Mouse (Mus musculus) Patski (cell line): ENCODE measurements around the gene Nuak2. TPM values are rescaled to one million over a fixed set of nuclear protein-coding genes. Genes with fewer than 3 reads are reported as not detected.

Experiments used
- ATAC-seq: fragments of 100-300 bp; one replicate; pipeline ENCODE4 v1.8.0; 2021
- CTCF ChIA-PET: fragments of 350-600 bp; sonication (Branson Sonifier 250); formaldehyde crosslinking; loops from one replicate; lab custom pipeline; 2022; ENCODE audit warnings: inconsistent platforms; lab: Charles Lee
- POLR2A ChIA-PET: fragments of 350-600 bp; sonication (Branson Sonifier 250); formaldehyde crosslinking; loops from one replicate; lab custom pipeline; 2022; ENCODE audit warnings: antibody characterized with exemption, inconsistent platforms; lab: Charles Lee
- DNase-seq: peaks from one replicate; pipeline ENCODE4 v3.0.0-alpha.2; 2011; ENCODE audit warnings: low read depth, low spot score
- H3K27me3 ChIP-seq: fragments of 371-371 bp; one replicate; pipeline ENCODE4 v1.5.1; 2021
- CTCF ChIP-seq: fragments of 100-300 bp; IDR thresholded peaks from one replicate; pipeline ENCODE4 v1.5.1; 2021
- in situ Hi-C: fragments of 300-500 bp; cut with MboI; formaldehyde crosslinking; loops from 3 replicates; pipeline ENCODE4 v1.11.1; 2018; ENCODE audit warnings: low pct_unique_long_range_greater_than_20kb, mixed read lengths
- polyA plus RNA-seq: library from polyadenylated mRNA; unstranded; gene quantifications from one replicate; pipeline ENCODE4 v1.2.3, GENCODE M21; 2021

Nuak2 gene
- polyA plus RNA-seq, 1 experiment from 2014 or later, result 110 TPM

DNA sequence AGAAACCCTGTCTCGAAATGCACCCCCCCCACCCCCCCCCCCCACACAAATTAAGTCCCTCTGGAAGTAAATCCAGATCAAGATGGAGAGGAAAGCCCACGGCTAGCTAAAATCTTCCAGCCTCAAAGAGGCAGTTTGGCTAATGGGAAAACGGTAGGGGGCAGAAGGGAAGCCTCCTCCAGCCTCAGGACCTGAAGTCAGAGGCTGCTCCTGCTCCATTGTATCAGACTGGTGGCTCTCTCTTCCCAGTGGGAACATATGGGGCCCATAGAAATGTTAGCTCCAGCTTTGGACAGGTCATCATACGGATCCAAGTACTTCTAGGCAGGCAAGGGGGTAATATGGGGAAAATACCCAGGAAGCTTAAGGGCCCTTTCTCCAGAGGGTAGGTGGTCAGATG lies 49.7 kb downstream of the Nuak2 start:
- no peaks in the 10 kb centered on the region for H3K27me3 ChIP-seq
- TF ChIP-seq CTCF, result no peak
- ChIA-PET POLR2A (interaction anchor here (1.7 kb wide), 1 partner anchor 49 kb away, joined by 3 read pairs; no protein-coding TSS in a partner anchor), CTCF (interaction anchor here (1.2 to 1.5 kb wide), 4 partner anchors 8 to 73 kb away, joined by 3 to 4 read pairs (median 3); no protein-coding TSS in a partner anchor)
- in situ Hi-C loops, result loop anchor here (5.0 to 10.0 kb wide), 3 partner anchors 57 to 229 kb away; no protein-coding TSS in a partner anchor
- DNase-seq (no peak), ATAC-seq (no peak)

DNA sequence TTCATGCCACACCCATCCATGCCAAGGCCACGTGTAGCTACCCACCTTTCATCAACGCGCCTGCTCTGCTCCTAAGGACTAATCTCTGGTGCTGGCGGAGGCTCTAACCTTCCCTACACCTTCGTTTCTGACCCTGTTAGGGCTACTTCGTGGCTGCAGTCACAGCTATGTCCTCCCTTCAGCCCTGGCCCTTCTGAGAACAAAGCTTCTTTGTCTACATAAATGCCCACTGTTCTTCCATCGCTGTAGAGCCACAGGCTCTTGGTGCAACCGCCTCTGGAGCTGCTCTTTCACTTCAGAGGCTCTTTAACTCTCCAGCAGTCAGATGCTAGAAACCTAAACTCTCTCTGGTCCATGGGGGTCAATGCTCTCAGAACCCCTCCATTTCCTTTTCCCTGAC lies 50.3 kb downstream of the Nuak2 start:
- TF ChIP-seq CTCF, result no peak
- ChIA-PET POLR2A (interaction anchor here (1.7 kb wide), 1 partner anchor 49 kb away, joined by 3 read pairs; no protein-coding TSS in a partner anchor), CTCF (interaction anchor here (0.8 to 2.3 kb wide), 9 partner anchors 8 to 160 kb away, joined by 3 to 7 read pairs (median 3); no protein-coding TSS in a partner anchor)
- no peak for DNase-seq
- in situ Hi-C loops, result loop anchor here (5.0 to 10.0 kb wide), 3 partner anchors 56 to 229 kb away; no protein-coding TSS in a partner anchor
- no peaks in the 10 kb centered on the region for H3K27me3 ChIP-seq
- ATAC-seq, result no peak

DNA sequence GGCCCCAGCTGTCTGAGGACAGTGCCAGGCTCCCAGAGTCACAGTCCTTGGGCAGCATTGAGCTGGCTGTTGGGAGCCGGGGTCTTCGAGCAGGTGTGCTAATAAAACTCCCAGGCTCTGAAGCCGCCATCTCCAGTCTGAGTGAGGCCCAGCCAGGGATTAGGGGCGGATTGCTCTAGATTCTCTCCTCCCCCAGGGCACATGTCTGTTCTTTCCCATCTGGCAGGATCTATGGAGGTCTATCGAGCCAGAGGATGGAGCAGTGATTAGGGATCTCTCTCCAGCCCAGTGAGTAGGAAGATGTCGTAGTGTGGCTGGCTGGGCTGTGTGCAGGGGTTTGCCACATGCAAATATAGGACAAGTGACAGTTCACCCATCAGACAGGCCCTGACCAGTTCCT lies 51.0 kb downstream of the Nuak2 start:
- no peak for TF ChIP-seq CTCF

DNA sequence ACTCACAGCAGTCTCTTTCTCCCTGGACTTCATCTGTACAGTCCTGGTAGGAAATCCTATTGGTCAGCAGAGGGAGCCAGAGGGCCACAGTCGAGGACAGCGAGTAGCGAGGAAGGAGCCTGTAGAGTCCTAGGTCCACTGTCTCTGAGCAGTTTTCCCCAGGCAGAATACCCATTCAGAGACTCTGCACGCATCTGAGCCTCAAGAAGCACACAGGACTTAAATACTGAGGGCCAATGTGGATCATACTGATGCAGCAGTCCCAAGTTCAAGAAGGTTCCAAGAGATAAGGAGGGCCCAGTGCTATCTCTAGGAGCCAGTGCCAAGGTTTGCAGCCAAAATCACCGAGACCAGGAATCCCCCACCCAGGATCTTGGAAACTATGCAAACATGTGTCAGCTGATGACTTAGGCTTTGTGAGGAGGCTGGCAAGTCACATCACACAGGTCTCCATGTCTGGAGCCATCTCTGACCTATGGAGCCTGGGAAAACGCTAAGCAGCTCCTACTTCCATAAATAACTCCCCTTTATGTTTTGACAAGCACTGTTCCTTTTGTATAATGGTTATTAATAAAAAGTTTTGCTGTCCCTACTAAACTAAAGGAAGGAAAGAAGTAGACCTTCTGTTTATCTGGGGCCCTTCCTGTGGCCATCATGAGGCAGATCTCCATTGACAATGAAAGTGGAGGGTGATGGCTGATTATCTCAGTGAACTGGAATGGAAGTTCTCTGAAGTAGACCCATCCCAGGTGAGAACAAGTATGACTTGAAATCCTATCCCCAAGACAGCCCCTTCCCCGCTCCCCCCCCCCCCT lies 52.0 kb downstream of the Nuak2 start:
- ChIA-PET CTCF (interaction anchor here (1.4 to 2.3 kb wide), 2 partner anchors 22 to 70 kb away, joined by 5 to 7 read pairs; no protein-coding TSS in a partner anchor), POLR2A (no interaction called here)
- TF ChIP-seq CTCF, result no peak
- ATAC-seq (peak; percentile 70), DNase-seq (no peak)
- in situ Hi-C loops, result loop anchor here (5.0 to 10.0 kb wide), 3 partner anchors 54 to 227 kb away; no protein-coding TSS in a partner anchor
- no peaks in the 10 kb centered on the region for H3K27me3 ChIP-seq

More for the DNA sequence above, 51.0 kb downstream of the Nuak2 start:
- no peak for ATAC-seq
- no peak for DNase-seq
- no peaks in the 10 kb centered on the region for H3K27me3 ChIP-seq
- in situ Hi-C loops, result loop anchor here (5.0 to 10.0 kb wide), 3 partner anchors 55 to 228 kb away; no protein-coding TSS in a partner anchor
- ChIA-PET POLR2A (interaction anchor here (1.7 kb wide), 1 partner anchor 50 kb away, joined by 3 read pairs; no protein-coding TSS in a partner anchor), CTCF (interaction anchor here (0.8 to 2.3 kb wide), 7 partner anchors 9 to 159 kb away, joined by 3 to 7 read pairs (median 3); no protein-coding TSS in a partner anchor)

DNA sequence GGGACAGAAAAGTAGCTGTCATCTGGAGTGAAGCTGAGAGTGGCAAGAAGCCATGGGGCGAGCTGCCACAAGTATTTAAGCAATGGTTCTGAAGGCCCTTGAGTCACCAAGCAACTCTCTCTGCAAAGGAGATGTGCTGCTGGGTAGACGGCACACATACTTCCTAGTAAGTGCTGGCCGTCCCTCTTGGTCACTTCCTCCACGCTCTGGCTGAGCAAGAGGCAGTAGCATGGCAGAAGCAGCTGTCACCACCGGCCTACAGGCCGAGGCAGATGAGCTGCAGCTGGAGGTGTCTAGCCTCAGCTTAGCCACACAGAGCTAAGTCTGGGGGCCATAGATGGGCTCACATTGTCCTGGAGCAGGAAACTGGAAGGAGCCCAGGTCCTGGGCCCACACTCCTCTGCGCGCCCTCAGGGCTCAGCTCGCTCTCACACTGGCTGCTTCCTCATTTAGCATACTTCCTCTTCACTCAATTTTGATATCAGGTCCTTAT lies 54.8 kb downstream of the Nuak2 start:
- DNase-seq (no peak), ATAC-seq (no peak)
- in situ Hi-C loops, result no loop called here
- ChIA-PET CTCF (interaction anchor here (1.4 to 2.9 kb wide), 3 partner anchors 12 to 150 kb away, joined by 3 to 8 read pairs (median 4); no protein-coding TSS in a partner anchor), POLR2A (no interaction called here)
- H3K27me3 ChIP-seq, result no peaks in the 10 kb centered on the region
- TF ChIP-seq CTCF, result no peak

DNA sequence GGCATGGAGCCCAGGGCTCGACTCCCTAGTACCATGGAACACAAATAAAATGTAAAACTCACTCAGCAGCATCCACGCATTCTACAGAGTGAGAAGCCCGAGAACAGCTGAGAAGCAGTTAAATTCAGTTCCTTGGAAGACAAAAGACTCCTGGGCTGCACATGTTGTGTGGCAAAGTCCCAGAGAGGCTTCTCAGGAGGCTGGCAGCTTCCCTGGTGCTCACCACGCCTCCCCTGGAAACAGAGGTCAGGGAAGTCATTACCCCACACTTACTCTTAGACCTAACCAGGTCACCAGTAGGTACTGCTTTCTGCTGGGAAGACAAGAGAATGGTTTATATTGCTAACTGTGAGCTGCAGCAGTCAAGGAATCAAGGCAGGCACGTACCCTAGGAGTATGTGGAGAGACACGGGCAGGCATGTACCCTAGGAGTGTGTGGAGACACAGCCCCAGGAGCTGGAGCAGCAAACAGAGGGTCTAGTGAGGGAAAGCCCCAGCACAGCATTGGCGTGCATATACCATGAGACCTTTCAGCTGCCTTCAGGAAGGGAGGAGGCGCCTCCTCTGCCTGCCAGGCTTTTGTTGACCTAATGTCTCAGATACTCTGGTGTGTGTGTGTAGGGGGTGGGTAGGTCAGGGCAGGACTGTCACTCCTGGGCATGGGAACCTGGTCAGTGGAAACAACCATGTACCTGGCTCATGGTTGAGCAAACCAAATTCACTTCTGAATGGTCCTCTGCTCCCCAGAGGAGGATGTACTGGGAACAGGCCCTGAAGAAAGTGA lies 55.6 kb downstream of the Nuak2 start:
- no peak for ATAC-seq
- TF ChIP-seq CTCF, result no peak
- in situ Hi-C loops, result no loop called here
- no peaks in the 10 kb centered on the region for H3K27me3 ChIP-seq
- POLR2A ChIA-PET, result no interaction called here
- DNase-seq, result no peak
- CTCF ChIA-PET, result interaction anchor here (2.9 kb wide), 1 partner anchor 149 kb away, joined by 8 read pairs; no protein-coding TSS in a partner anchor

DNA sequence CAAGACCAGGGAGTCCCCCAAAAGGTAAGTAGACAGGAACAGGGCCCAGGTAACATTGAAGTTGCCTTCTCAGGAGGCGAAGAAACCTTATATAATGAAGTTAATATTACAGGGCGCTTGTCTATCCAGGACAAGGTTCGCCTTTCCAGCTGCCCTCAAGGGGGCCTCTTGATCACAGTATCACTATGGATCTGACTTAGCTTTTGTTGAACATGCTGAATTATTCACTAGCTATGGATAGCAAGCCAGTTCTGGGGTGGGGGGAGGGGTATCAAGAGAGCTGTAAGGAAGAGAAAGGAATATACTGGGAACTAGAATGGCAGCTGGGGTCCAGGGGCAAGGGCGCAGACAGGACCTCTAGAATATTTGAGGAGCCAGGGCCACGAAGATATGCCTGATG lies 56.4 kb downstream of the Nuak2 start:
- no peak for ATAC-seq
- no peak for DNase-seq
- no peaks in the 10 kb centered on the region for H3K27me3 ChIP-seq
- POLR2A ChIA-PET, result no interaction called here
- CTCF ChIA-PET, result interaction anchor here (1.2 to 2.9 kb wide), 2 partner anchors 64 to 148 kb away, joined by 3 to 8 read pairs; no protein-coding TSS in a partner anchor
- in situ Hi-C loops, result no loop called here
- TF ChIP-seq CTCF, result no peak

DNA sequence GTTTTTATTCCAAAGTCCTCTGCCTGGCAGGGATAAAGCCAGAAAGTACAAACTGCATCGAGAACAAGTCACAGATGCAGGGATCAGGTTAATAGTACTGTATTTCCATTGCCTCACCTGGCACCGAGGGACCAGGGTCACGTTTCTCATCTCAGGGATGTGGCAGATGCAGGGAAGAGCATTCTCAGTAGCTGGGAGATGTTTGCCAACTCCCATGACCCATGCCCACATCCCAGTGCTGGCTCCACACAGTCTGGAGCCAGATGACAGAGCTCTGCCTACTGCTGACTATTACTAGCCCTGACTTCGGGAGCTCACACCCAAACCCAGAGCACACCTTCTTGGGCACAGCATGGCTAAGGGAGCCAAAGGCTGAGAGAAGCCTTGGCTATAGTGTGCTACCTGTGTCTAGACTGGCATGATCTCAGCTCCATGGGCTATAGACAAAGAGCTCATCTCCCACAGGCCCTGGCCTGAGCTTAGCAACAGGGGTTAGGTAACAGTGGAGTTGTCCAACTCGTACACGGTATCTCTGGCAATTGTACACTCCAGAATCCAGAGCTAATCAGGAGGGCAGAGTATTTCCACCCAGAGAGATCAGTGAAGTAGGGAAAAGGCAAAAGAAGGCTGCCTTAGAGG lies 57.1 kb downstream of the Nuak2 start:
- ChIA-PET POLR2A (no interaction called here), CTCF (interaction anchor here (0.9 to 1.3 kb wide), 4 partner anchors 15 to 68 kb away, joined by 3 to 6 read pairs (median 4); no protein-coding TSS in a partner anchor)
- DNase-seq (no peak), ATAC-seq (no peak)
- H3K27me3 ChIP-seq, result no peaks in the 10 kb centered on the region
- in situ Hi-C loops, result no loop called here
- no peak for TF ChIP-seq CTCF

DNA sequence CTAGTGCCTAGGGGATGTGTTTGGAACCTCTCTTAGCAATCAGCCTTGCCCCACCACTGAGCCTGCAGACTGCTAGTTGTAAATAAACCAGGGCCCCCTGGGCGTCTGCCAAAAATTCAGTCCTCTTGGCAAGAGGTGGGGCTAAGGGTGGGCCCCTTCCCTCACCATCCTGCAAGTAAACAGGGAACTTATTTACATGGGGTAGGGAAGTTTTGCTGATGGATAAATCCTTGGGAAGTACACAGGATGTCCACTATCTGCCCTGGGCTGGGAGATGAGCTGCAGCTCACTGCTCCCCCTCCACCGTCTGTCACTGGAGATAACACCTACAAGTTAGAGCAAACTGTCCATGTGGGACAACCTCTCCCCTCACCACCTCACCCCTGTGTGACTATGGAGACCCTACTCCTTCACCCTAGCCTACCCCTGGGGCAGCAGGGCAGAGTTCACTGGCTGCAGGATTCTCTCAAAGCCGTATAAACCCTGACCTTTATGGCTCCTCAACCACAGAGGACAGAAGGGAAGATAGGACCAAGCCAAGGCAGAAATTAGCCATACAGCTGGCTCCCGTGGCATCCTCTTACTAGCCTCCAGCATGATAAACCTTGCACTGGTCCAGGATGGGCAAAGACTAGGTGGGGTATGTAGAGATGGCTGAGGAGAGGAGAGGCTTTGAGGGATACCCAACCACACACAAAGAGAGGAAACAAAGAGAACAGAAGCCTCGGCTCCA lies 58.4 kb downstream of the Nuak2 start:
- DNase-seq (no peak), ATAC-seq (no peak)
- ChIA-PET CTCF (interaction anchor here (1.1 to 1.7 kb wide), 4 partner anchors 11 to 45 kb away, joined by 3 to 4 read pairs (median 4); no protein-coding TSS in a partner anchor), POLR2A (no interaction called here)
- in situ Hi-C loops, result no loop called here
- H3K27me3 ChIP-seq, result no peaks in the 10 kb centered on the region
- TF ChIP-seq CTCF, result no peak
